Mouse (Mus musculus): Measurements from ENCODE around the gene Chit1. TPM values are rescaled to one million over a fixed set of nuclear protein-coding genes. Genes with fewer than 3 reads are reported as not detected.
A peak's percentile ranks its signal among the peaks of the same experiment; 100 is the strongest.

The Chit1 gene
- polyA plus RNA-seq, 1 experiment: not detected

DNA sequence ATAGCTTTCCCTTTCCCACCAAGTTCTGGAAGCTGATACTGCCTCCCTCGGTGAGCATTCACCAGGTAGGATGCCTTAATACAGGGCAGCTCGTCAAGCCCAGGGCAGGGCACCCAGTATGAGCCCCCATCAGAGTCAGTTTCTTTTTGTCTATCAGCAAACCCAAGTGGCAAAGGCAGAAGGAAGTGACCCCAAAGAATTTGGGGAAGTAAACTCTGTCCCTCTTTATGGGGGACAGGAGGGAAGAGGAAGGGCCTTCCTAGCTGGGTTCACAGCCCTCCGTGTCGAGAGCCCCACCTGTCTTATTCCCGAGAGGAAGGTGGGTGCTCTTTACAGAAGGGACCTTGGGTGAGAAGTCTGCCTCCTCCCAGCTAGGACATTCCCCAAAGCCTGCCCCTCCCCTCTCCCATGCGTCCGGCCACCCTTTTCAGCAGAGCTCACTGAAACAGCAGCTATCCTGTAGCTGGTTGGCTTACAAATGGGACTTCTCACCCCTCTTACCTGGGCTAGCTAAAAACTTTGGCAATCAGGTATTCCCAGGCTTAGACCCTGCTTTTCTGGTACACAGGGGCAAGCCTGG lies 15.9 kb upstream of the Chit1 start:
- WGBS: 81% methylated on average over 7 of the region's 7 CpGs
- no peak for TF ChIP-seq POLR2A (IDR thresholded peaks at IDR 0.05; ENCODE audit: low read depth, low read length)
- TF ChIP-seq CTCF (conservative IDR thresholded peaks at IDR 0.05; ENCODE audit: insufficient read depth, insufficient read length, low read depth, low read length): no peak
- Histone ChIP-seq H3K27me3 (replicated peaks; ENCODE audit: control insufficient read depth, insufficient read depth, low read length) (no peaks in the 10 kb centered on the region), H3K4me1 (ENCODE audit: control insufficient read depth, insufficient read depth, low read length) (peaks cover 34% of the 10 kb centered on the region), H3K27ac (ENCODE audit: insufficient read depth, low read depth, low read length) (no peak overlapping the region), H3K4me3 (ENCODE audit: insufficient read depth, low read depth, low read length) (no peak overlapping the region), H3K36me3 (ENCODE audit: control insufficient read depth, insufficient read depth, low read length) (no peaks in the 10 kb centered on the region)
- DNase-seq: no peak

DNA sequence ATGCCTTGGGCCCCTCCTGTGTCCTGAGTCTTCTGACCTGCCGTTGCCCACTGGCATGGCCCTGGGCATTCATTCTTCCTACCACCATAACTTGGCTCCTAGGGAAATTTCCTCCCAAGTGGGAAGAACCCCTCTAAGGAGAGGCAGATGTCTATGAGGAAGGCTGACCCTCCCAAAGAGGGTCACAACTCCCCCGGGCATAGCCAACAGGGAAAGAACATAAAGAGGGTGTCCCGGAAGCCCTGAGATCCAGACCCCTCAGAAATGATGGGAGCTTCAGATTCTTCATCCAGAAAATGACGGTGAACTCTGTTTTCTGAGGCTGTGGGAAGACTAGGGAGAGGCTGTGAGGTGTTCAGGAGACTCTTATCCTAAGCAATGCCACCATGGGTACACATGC lies 15.3 kb upstream of the Chit1 start:
- TF ChIP-seq CTCF (conservative IDR thresholded peaks at IDR 0.05; ENCODE audit: insufficient read depth, insufficient read length, low read depth, low read length) (no peak), POLR2A (IDR thresholded peaks at IDR 0.05; ENCODE audit: low read depth, low read length) (no peak)
- no peak for DNase-seq
- Histone ChIP-seq H3K36me3 (ENCODE audit: control insufficient read depth, insufficient read depth, low read length) (no peaks in the 10 kb centered on the region), H3K27ac (ENCODE audit: insufficient read depth, low read depth, low read length) (no peak overlapping the region), H3K27me3 (replicated peaks; ENCODE audit: control insufficient read depth, insufficient read depth, low read length) (no peaks in the 10 kb centered on the region), H3K4me1 (ENCODE audit: control insufficient read depth, insufficient read depth, low read length) (peaks cover 37% of the 10 kb centered on the region), H3K4me3 (ENCODE audit: insufficient read depth, low read depth, low read length) (no peak overlapping the region)
- WGBS: 84% methylated on average over 4 of the region's 4 CpGs

- TF ChIP-seq CTCF (conservative IDR thresholded peaks at IDR 0.05; ENCODE audit: insufficient read depth, insufficient read length, low read depth, low read length) (no peak), POLR2A (IDR thresholded peaks at IDR 0.05; ENCODE audit: low read depth, low read length) (no peak)
- no peak for DNase-seq
- Histone ChIP-seq H3K4me1 (ENCODE audit: control insufficient read depth, insufficient read depth, low read length) (peaks cover 37% of the 10 kb centered on the region), H3K36me3 (ENCODE audit: control insufficient read depth, insufficient read depth, low read length) (no peaks in the 10 kb centered on the region), H3K4me3 (ENCODE audit: insufficient read depth, low read depth, low read length) (no peak overlapping the region), H3K27me3 (replicated peaks; ENCODE audit: control insufficient read depth, insufficient read depth, low read length) (no peaks in the 10 kb centered on the region), H3K27ac (ENCODE audit: insufficient read depth, low read depth, low read length) (no peak overlapping the region)
- WGBS: 57% methylated on average over 14 of the region's 14 CpGs
Measured at GRCm38 (mm10) chr1:134096264-134096934, 14.6 kb upstream of the Chit1 start.

- Histone ChIP-seq H3K4me3 (ENCODE audit: insufficient read depth, low read depth, low read length) (no peak overlapping the region), H3K36me3 (ENCODE audit: control insufficient read depth, insufficient read depth, low read length) (no peaks in the 10 kb centered on the region), H3K27ac (ENCODE audit: insufficient read depth, low read depth, low read length) (peak overlapping the region; percentile 88), H3K27me3 (replicated peaks; ENCODE audit: control insufficient read depth, insufficient read depth, low read length) (no peaks in the 10 kb centered on the region), H3K4me1 (ENCODE audit: control insufficient read depth, insufficient read depth, low read length) (peaks cover 37% of the 10 kb centered on the region)
- no peak for TF ChIP-seq CTCF (conservative IDR thresholded peaks at IDR 0.05; ENCODE audit: insufficient read depth, insufficient read length, low read depth, low read length)
- TF ChIP-seq POLR2A (IDR thresholded peaks at IDR 0.05; ENCODE audit: low read depth, low read length): no peak
- DNase-seq: no peak
- WGBS: 91% methylated on average over 7 of the region's 7 CpGs
Measured at GRCm38 (mm10) chr1:134097080-134097855, 13.8 kb upstream of the Chit1 start.

GRCm38 (mm10) chr1:134097956-134098725 lies 12.9 kb upstream of the Chit1 start:
- no peak for TF ChIP-seq POLR2A (IDR thresholded peaks at IDR 0.05; ENCODE audit: low read depth, low read length)
- TF ChIP-seq CTCF (conservative IDR thresholded peaks at IDR 0.05; ENCODE audit: insufficient read depth, insufficient read length, low read depth, low read length): no peak
- 39% methylated on average over 13 of the region's 13 CpGs for WGBS
- peak overlapping the region; percentile 10; the same call in 1 of the 2 replicates for H3K4me3 ChIP-seq (ENCODE audit: insufficient read depth, low read depth, low read length)
- DNase-seq: peak; percentile 80
- peaks cover 32% of the 10 kb centered on the region for H3K4me1 ChIP-seq (ENCODE audit: control insufficient read depth, insufficient read depth, low read length)
- peak overlapping the region; percentile 88 for H3K27ac ChIP-seq (ENCODE audit: insufficient read depth, low read depth, low read length)
- H3K27me3 ChIP-seq (replicated peaks; ENCODE audit: control insufficient read depth, insufficient read depth, low read length): no peaks in the 10 kb centered on the region
- no peaks in the 10 kb centered on the region for H3K36me3 ChIP-seq (ENCODE audit: control insufficient read depth, insufficient read depth, low read length)

DNA sequence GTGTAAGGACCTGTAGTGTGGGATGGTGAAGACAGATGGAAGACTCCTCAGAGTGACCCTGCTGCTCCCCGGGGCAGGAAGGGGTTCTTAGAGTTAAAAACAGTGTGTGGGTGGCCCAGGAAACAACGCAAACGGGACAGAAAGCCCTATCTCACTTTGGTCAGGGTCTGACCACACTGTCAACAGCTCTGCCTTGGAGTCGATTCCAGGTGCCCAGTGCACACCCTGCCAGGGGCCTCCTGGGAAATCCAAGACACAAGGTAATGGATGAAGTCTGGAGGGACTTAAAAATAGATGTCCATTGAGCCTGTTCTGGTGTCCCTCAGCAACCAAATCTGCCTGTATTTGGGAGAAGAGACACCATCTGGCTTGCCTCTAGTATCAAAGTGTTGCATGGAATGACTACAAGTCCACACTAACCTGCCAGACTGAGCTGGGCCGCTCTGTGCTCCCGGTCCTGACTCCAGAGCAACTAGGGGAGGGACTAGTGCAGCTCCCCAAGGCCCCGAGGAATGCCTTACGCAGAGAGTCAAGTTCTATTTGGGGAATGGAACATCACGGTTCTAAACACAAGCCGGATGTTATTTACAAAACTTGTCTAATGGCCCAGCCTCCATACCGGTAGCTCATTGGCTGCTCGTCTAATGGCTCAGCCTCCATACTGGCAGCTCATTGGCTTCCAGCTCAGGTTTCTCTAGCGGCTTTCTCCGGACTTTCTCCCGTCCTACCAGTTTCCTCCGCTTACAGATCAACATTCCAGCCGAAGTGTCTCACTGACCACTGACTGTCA lies 12.1 kb upstream of the Chit1 start:
- H3K27me3 ChIP-seq (replicated peaks; ENCODE audit: control insufficient read depth, insufficient read depth, low read length): no peaks in the 10 kb centered on the region
- peak overlapping the region; percentile 92 for H3K27ac ChIP-seq (ENCODE audit: insufficient read depth, low read depth, low read length)
- H3K36me3 ChIP-seq (ENCODE audit: control insufficient read depth, insufficient read depth, low read length): no peaks in the 10 kb centered on the region
- WGBS: 3% methylated on average over 17 of the region's 17 CpGs
- H3K4me3 ChIP-seq (ENCODE audit: insufficient read depth, low read depth, low read length): peak overlapping the region; percentile 45
- H3K4me1 ChIP-seq (ENCODE audit: control insufficient read depth, insufficient read depth, low read length): peaks cover 27% of the 10 kb centered on the region
- peak; percentile 97 for DNase-seq
- no peak for TF ChIP-seq CTCF (conservative IDR thresholded peaks at IDR 0.05; ENCODE audit: insufficient read depth, insufficient read length, low read depth, low read length)
- TF ChIP-seq POLR2A (IDR thresholded peaks at IDR 0.05; ENCODE audit: low read depth, low read length): peak; percentile 56

All from kidney, adult 2 months (tissue).